Comparison of ENCODE assay signal across 32 mouse cellular contexts in the genomic region with DNA sequence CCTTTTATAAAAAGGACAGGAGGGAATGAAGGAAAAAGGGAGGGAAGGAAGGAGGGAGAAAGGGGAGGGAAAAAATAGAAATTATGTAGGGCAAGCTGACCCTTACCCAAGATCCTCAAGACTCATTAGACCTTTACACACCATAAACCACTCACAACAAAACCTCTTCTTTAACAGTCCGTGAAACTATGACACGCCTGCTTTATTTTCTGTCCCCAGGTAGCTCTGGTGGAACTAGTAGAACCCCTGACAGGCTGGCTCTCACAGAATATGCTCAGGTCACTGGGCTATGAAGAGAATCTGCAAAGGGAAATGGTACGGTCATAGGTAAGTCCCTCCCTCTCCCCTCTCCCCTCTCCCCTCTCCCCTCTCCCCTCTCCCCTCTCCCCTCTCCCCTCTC.
"Had no signal": no experiment of that assay in that cellular context is flagged by ENCODE, and none has a peak within 500 bp of the region (broad histone marks: within the 10 kb centered on the region; RNA-seq: fewer than 3 reads in every experiment).

No protein-coding gene starts in this region.

- H3K36me3 ChIP-seq: limb, embryonic 10.5 days; limb, embryonic 12.5 days; limb, embryonic 13.5 days; limb, embryonic 15.5 days; liver, embryonic 12.5 days; liver, embryonic 13.5 days; liver, embryonic 15.5 days; lung, embryonic 15.5 days; midbrain, embryonic 10.5 days; midbrain, embryonic 12.5 days; midbrain, embryonic 13.5 days; midbrain, embryonic 15.5 days; neural tube, embryonic 12.5 days had no signal

- H3K4me2 ChIP-seq: limb, embryonic 12.5 days; limb, embryonic 13.5 days; limb, embryonic 15.5 days; liver, embryonic 11.5 days; liver, embryonic 12.5 days; liver, embryonic 13.5 days; liver, embryonic 15.5 days; lung, embryonic 14.5 days; lung, embryonic 15.5 days; midbrain, embryonic 11.5 days; midbrain, embryonic 12.5 days; midbrain, embryonic 13.5 days; midbrain, embryonic 15.5 days; neural tube, embryonic 12.5 days had no signal

- H3K27ac ChIP-seq: limb, embryonic 10.5 days; limb, embryonic 12.5 days; limb, embryonic 13.5 days; limb, embryonic 15.5 days; liver, embryonic 12.5 days; liver, embryonic 13.5 days; liver, embryonic 14.5 days; liver, embryonic 15.5 days; lung, embryonic 15.5 days; macrophage; midbrain, embryonic 10.5 days; midbrain, embryonic 12.5 days; midbrain, embryonic 13.5 days; midbrain, embryonic 15.5 days; neural tube, embryonic 12.5 days had no signal

- H3K4me3 ChIP-seq: limb, embryonic 10.5 days; limb, embryonic 12.5 days; limb, embryonic 13.5 days; limb, embryonic 15.5 days; liver, embryonic 12.5 days; liver, embryonic 13.5 days; liver, embryonic 15.5 days; lung, embryonic 15.5 days; megakaryocyte, embryonic 14.5 days; midbrain, embryonic 10.5 days; midbrain, embryonic 12.5 days; midbrain, embryonic 13.5 days; midbrain, embryonic 15.5 days; myocyte; neural tube, embryonic 12.5 days had no signal

- H3K9ac ChIP-seq: limb, embryonic 12.5 days; limb, embryonic 13.5 days; limb, embryonic 15.5 days; liver, embryonic 12.5 days; liver, embryonic 13.5 days; liver, embryonic 14.5 days; liver, embryonic 15.5 days; liver, postnatal 0 days; lung, embryonic 14.5 days; lung, embryonic 15.5 days; midbrain, embryonic 12.5 days; midbrain, embryonic 13.5 days; midbrain, embryonic 15.5 days; neural tube, embryonic 12.5 days had no signal

- H3K27me3 ChIP-seq: limb, embryonic 12.5 days; limb, embryonic 13.5 days; limb, embryonic 15.5 days; liver, embryonic 12.5 days; liver, embryonic 13.5 days; liver, embryonic 15.5 days; lung, embryonic 15.5 days; midbrain, embryonic 12.5 days; midbrain, embryonic 13.5 days; midbrain, embryonic 15.5 days; neural tube, embryonic 12.5 days had no signal

- DNase-seq: left cerebral cortex, postnatal 4 days; liver; liver, embryonic 13.5 days; liver, postnatal 0 days; lung, adult 18-20 months; lung, adult 2 months; lung, embryonic 14.5 days; lung, postnatal 10 days; lung, postnatal 14 days; lung, postnatal 36 days; lung, postnatal 4 days; midbrain, embryonic 14.5 days had no signal

- H3K9me3 ChIP-seq: limb, embryonic 10.5 days; limb, embryonic 12.5 days; limb, embryonic 13.5 days; limb, embryonic 15.5 days; liver, embryonic 12.5 days; liver, embryonic 13.5 days; liver, embryonic 15.5 days; lung, embryonic 15.5 days; megakaryocyte, embryonic 14.5 days; midbrain, embryonic 10.5 days; midbrain, embryonic 12.5 days; midbrain, embryonic 13.5 days; midbrain, embryonic 15.5 days; neural tube, embryonic 12.5 days had no signal

- ATAC-seq: liver, embryonic 12.5 days; liver, postnatal 0 days; lung, postnatal 0 days; midbrain, embryonic 13.5 days; midbrain, embryonic 15.5 days; midbrain, embryonic 16.5 days had no signal

- H3K4me1 ChIP-seq: limb, embryonic 12.5 days; limb, embryonic 13.5 days; limb, embryonic 15.5 days; liver, embryonic 12.5 days; liver, embryonic 13.5 days; liver, embryonic 15.5 days; lung, embryonic 15.5 days; megakaryocyte, embryonic 14.5 days; midbrain, embryonic 10.5 days; midbrain, embryonic 12.5 days; midbrain, embryonic 13.5 days; midbrain, embryonic 15.5 days; neural tube, embryonic 12.5 days had no signal
